8 mouse cellular contexts compared by ENCODE assay signal in the genomic region with DNA sequence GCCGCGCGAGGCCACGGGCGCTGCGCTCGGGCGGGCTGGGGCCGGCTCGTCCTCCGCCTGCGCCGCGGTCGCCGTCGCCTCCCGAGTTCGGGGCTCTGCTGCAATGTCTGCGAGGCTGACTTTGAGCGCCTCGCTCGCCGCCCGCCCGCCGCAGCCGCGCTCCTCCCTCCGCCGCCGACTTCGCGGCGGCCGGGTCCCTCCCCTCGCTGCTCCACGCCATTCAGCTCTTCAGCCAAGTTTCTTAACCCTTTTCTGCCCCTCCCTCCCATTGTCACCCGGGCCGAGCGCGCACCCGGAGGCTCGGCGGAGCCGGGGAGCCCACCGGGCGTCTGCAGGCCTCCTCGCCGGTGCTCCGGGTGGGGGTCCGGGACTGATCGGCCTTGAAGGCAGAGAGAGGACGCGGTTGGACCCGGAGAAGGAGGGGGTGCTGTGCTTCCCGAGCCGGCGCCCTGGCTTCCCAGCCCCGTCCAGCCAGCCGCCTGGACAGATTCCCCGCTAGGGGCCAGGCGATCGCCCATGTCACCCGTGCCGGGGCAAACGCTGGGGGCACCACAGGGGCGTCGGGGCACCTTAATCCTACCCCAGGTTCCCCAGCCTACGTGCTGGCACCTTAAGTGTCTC. TPM values are rescaled to one million over a fixed set of nuclear protein-coding genes. Genes with fewer than 3 reads are reported as not detected.
DNase-seq lines count a peak whose midpoint lies in the region; ATAC-seq and TF ChIP-seq lines count a peak whose summit lies in the region.

No protein-coding gene starts in this region.

- TF ChIP-seq POLR2A in thymus, adult 2 months (IDR thresholded peaks at IDR 0.05; ENCODE audit: control insufficient read depth, extremely low read depth, insufficient read depth, low read length, poor library complexity) = peak; percentile 94

- peak overlapping the region; percentile 97 for H3K27ac ChIP-seq in forebrain, embryonic 16.5 days (ENCODE audit: low read length)
- H3K27ac ChIP-seq in lung, embryonic 16.5 days (ENCODE audit: low read length) = peak overlapping the region; percentile 99
- peak overlapping the region; percentile 74 for H3K27ac ChIP-seq in thymus, adult 2 months (ENCODE audit: control insufficient read depth, insufficient read depth, low read length)

- under 1% methylated on average over 56 of the region's 70 CpGs for WGBS in forebrain, embryonic 16.5 days
- under 1% methylated on average over 62 of the region's 70 CpGs for WGBS in lung, embryonic 16.5 days
- whole genome bisulfite sequencing in thymus, adult 2 months = under 1% methylated on average over 69 of the region's 70 CpGs

- intact Hi-C loops in heart, postnatal 36 days (cut with DNase I) = loop anchor here (2.0 to 10.0 kb wide), 8 partner anchors 60 to 642 kb away; a partner anchor contains a TSS

- peak overlapping the region; percentile 86 for H3K9ac ChIP-seq in forebrain, embryonic 16.5 days (replicated peaks; ENCODE audit: low read depth, low read length)
- H3K9ac ChIP-seq in lung, embryonic 16.5 days (ENCODE audit: low read length) = peak overlapping the region; percentile 97

- peak overlapping the region; percentile 83 for H3K4me2 ChIP-seq in forebrain, embryonic 16.5 days (ENCODE audit: low read length)
- peak overlapping the region; percentile 75 for H3K4me2 ChIP-seq in lung, embryonic 16.5 days (ENCODE audit: low read depth, low read length)

- ATAC-seq in G1E (ENCODE audit: extremely low read depth, insufficient number of reproducible peaks, low FRiP score, poor library complexity, severe bottlenecking) = peak; percentile 59
- ATAC-seq in forebrain, embryonic 16.5 days = peak; percentile 93
- ATAC-seq in lung, embryonic 16.5 days (ENCODE audit: low read depth) = peak; percentile 94

- H3K27me3 ChIP-seq in G1E (ENCODE audit: insufficient read depth, low read length) = peaks cover 3% of the 10 kb centered on the region; the same call in 1 of the 2 replicates
- H3K27me3 ChIP-seq in forebrain, embryonic 16.5 days (replicated peaks; ENCODE audit: control insufficient read depth, insufficient read depth, low read length) = peaks cover 5% of the 10 kb centered on the region; the same call in 1 of the 2 replicates
- H3K27me3 ChIP-seq in lung, embryonic 16.5 days (ENCODE audit: control insufficient read depth, insufficient read depth, low read depth, low read length) = no peaks in the 10 kb centered on the region
- no peaks in the 10 kb centered on the region for H3K27me3 ChIP-seq in thymus, adult 2 months (ENCODE audit: control insufficient read depth, insufficient read depth, low read length)

- no peaks in the 10 kb centered on the region for H3K9me3 ChIP-seq in G1E (replicated peaks)
- no peaks in the 10 kb centered on the region for H3K9me3 ChIP-seq in forebrain, embryonic 16.5 days (ENCODE audit: control insufficient read depth, low read length)
- H3K9me3 ChIP-seq in lung, embryonic 16.5 days (ENCODE audit: control insufficient read depth, low read length) = no peaks in the 10 kb centered on the region

- peaks cover 35% of the 10 kb centered on the region for H3K4me1 ChIP-seq in G1E (ENCODE audit: insufficient read depth, low read depth, low read length)
- peaks cover 17% of the 10 kb centered on the region for H3K4me1 ChIP-seq in forebrain, embryonic 16.5 days (replicated peaks; ENCODE audit: control insufficient read depth, insufficient read depth, low read length)
- peaks cover 29% of the 10 kb centered on the region for H3K4me1 ChIP-seq in lung, embryonic 16.5 days (replicated peaks; ENCODE audit: control insufficient read depth, insufficient read depth, low read length)
- H3K4me1 ChIP-seq in thymus, adult 2 months (replicated peaks; ENCODE audit: control insufficient read depth, insufficient read depth, low read length) = peaks cover 6% of the 10 kb centered on the region

- H3K4me3 ChIP-seq in G1E (ENCODE audit: low read depth, low read length) = peak overlapping the region; percentile 94
- H3K4me3 ChIP-seq in forebrain, embryonic 16.5 days (replicated peaks; ENCODE audit: low read length) = peak overlapping the region; percentile 83
- H3K4me3 ChIP-seq in lung, embryonic 16.5 days (ENCODE audit: low read length) = peak overlapping the region; percentile 84
- H3K4me3 ChIP-seq in thymus, adult 2 months (ENCODE audit: control insufficient read depth, insufficient read depth, low read length) = peak overlapping the region; percentile 70

- peak; percentile 90 for DNase-seq in G1E (ENCODE audit: low spot score)
- peak; percentile 83 to 88 for DNase-seq in cerebellum, adult 18-20 months
- peak; percentile 87 to 95 for DNase-seq in heart, postnatal 36 days
- DNase-seq in layer of hippocampus, adult 8-10 months (ENCODE audit: low spot score in 2 of 2) = peak; percentile 64 to 75
- peak; percentile 81 for DNase-seq in ovary, adult 18-20 months (ENCODE audit: low spot score)
- DNase-seq in thymus, adult 2 months = peak; percentile 84

- no peak for TF ChIP-seq CTCF in G1E (IDR thresholded peaks at IDR 0.05; ENCODE audit: low read depth, low read length)
- peak; percentile 66; the same call in 1 of the 2 replicates for TF ChIP-seq CTCF in thymus, adult 2 months (IDR thresholded peaks at IDR 0.05; ENCODE audit: borderline replicate concordance, control insufficient read depth, extremely low read depth, insufficient read depth, low read length, poor library complexity)

- peaks cover 7% of the 10 kb centered on the region for H3K36me3 ChIP-seq in G1E (replicated peaks)
- H3K36me3 ChIP-seq in forebrain, embryonic 16.5 days (ENCODE audit: control insufficient read depth, insufficient read depth) = no peaks in the 10 kb centered on the region
- no peaks in the 10 kb centered on the region for H3K36me3 ChIP-seq in lung, embryonic 16.5 days (ENCODE audit: control insufficient read depth, insufficient read depth, low read length)
- H3K36me3 ChIP-seq in thymus, adult 2 months (ENCODE audit: control insufficient read depth, insufficient read depth, low read length) = no peaks in the 10 kb centered on the region

RNA-seq across cellular contexts. Expression of a gene that starts 0.6 kb away (rescaled TPM):
- 86.7 and 91.1 TPM in 2 replicates for total RNA-seq in G1E (2014; fragmentation: Nextera tagmentation)
- 25.0 and 27.2 TPM in 2 replicates for total RNA-seq in G1E (2017)
- 7.9 and 10.4 TPM in 2 replicates for polyA plus RNA-seq in G1E (2012)
- 38.7 and 44.4 TPM in 2 replicates for polyA plus RNA-seq in forebrain, embryonic 16.5 days (2015; fragmentation: Nextera tagmentation; extraction: Ambion mirVana)
- 10 to 100 TPM; 28.0 to 31.3 TPM for total RNA-seq in heart, postnatal 36 days (2021)
- total RNA-seq in layer of hippocampus, adult 8-10 months (2022) = 10 to 100 TPM; 49.2 to 56.7 (median 50.9) TPM
- 44.3 and 45.4 TPM in 2 replicates for polyA plus RNA-seq in lung, embryonic 16.5 days (2015; fragmentation: Nextera tagmentation; extraction: Ambion mirVana)
- 23.7 and 44.1 TPM in 2 replicates for polyA plus RNA-seq in thymus, adult 2 months (2012; rRNA removed)

Comparison
In these comparisons a context has a peak if more than half of its experiments do, and no peak if none do; other contexts are left out.
1. Peak in every context shown above with its lines: DNase-seq, ATAC-seq, H3K4me3 ChIP-seq and H3K27ac ChIP-seq.